Mouse (Mus musculus) limb, embryonic 12.5 days (tissue): ENCODE data around the gene Cryba4. TPM values are rescaled to one million over a fixed set of nuclear protein-coding genes. Genes with fewer than 3 reads are reported as not detected.

ENCODE experiments used
- ATAC-seq: fragments of 200-750 bp; cut with Nextera tagmentation; 2 replicates; pipeline ENCODE4 v1.8.0; 2017; ENCODE audit warnings: low read depth, moderate TSS enrichment; ENCODE audit not compliant: insufficient number of reproducible peaks, insufficient read depth, low FRiP score, low TSS enrichment
- H3K27ac ChIP-seq: fragments of 300-500 bp; sonication (generic); 2 replicates; pipeline ENCODE4 v1.5.1; 2016; ENCODE audit warnings: mild to moderate bottlenecking, moderate library complexity
- H3K27me3 ChIP-seq: fragments of 300-500 bp; sonication (generic); 2 replicates; pipeline ENCODE4 v1.6.1; 2016; ENCODE audit warnings: mild to moderate bottlenecking, moderate library complexity
- H3K36me3 ChIP-seq: fragments of 300-500 bp; sonication (generic); 2 replicates; pipeline ENCODE4 v1.6.1; 2016; ENCODE audit warnings: mild to moderate bottlenecking, moderate library complexity
- H3K4me1 ChIP-seq: fragments of 300-500 bp; sonication (generic); replicated peaks from 2 replicates; pipeline ENCODE4 v1.6.1; 2016
- H3K4me2 ChIP-seq: fragments of 300-500 bp; sonication (generic); 2 replicates; pipeline ENCODE4 v1.6.1; 2016; ENCODE audit warnings: mild to moderate bottlenecking, moderate library complexity
- H3K4me3 ChIP-seq: fragments of 300-500 bp; sonication (generic); replicated peaks from 2 replicates; pipeline ENCODE4 v1.5.1; 2016; ENCODE audit warnings: mild to moderate bottlenecking
- H3K9ac ChIP-seq: fragments of 300-500 bp; sonication (generic); replicated peaks from 2 replicates; pipeline ENCODE4 v1.6.1; 2016; ENCODE audit warnings: mild to moderate bottlenecking, moderate library complexity
- H3K9me3 ChIP-seq: fragments of 300-500 bp; sonication (generic); 2 replicates; pipeline ENCODE4 v1.6.1; 2016; ENCODE audit warnings: mild to moderate bottlenecking, moderate library complexity
- WGBS: fragments of 180-500 bp; shearing (Covaris S2); methylation state at CpG from one replicate; pipeline ENCODE4 v1.1.7; 2016; 5-methylcytosine and 5-hydroxymethylcytosine counted together
- polyA plus RNA-seq: library from polyadenylated mRNA; unstranded; fragments of >200 nt; fragmentation: Nextera tagmentation; extraction: Ambion mirVana; gene quantifications from 2 replicates; pipeline ENCODE4 v1.2.1, GENCODE M21; 2016

The Cryba4 gene
- polyA plus RNA-seq: 0.59 and 0.64 TPM in 2 replicates

DNA sequence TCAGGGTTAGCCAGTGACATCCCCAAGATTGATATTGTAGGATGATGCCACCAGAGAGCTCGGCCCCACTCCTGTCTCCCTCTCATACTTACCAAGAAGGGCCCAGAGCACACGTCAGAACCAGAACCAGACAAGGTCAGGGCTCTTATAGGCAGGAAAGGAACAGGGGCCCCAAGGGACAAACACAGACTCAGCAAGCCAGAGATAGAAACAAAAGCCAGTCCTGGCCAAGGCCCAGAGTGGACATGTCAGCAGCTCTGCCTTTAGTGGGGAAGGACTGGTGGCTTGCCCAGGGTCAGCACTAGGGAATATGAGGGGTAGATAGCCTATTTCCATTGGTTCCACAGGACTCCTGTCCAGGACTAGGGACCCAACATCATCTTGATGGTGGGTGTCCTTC lies at the start of gene Cryba4:
Gene Cryba4 (minus strand): TSS at position 119 of the 400 bp plus-strand sequence.
- ATAC-seq: no peak
- Histone ChIP-seq H3K4me3 (no peak within 1 kb of the TSS), H3K4me1 (peaks cover 25% of the 10 kb centered on the region), H3K27me3 (peaks cover 54% of the 10 kb centered on the region), H3K27ac (no peak within 1 kb of the TSS), H3K9ac (no peak within 1 kb of the TSS), H3K36me3 (no peaks in the 10 kb centered on the region), H3K9me3 (no peaks in the 10 kb centered on the region), H3K4me2 (no peak within 1 kb of the TSS)
- WGBS: 83% methylated on average over 2 of the region's 2 CpGs

DNA sequence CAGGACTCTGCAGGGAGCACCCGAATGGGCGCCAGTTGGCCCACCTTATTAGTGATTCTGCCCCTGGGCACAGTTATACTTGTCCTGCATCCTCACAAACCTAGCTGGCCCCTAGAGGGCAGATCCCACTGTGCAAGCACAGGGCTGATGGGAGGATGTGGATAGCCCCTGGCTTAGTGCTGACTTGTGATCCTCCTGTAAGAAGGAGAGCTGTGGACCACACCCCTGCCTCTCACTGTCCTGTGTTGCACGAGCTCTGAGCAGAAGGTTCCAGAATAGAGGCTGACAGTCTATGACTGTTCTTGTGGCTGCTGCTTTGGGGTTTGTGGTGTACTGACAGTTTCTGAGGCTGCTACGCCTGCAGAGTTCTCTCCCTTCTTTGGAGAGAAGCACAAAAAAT lies 49.4 kb upstream of the Cryba4 start:
- H3K27ac ChIP-seq: no peak overlapping the region
- peaks cover 15% of the 10 kb centered on the region; the same call in 1 of the 2 replicates for H3K36me3 ChIP-seq
- no peak overlapping the region for H3K9ac ChIP-seq
- H3K4me2 ChIP-seq: no peak overlapping the region
- no peak for ATAC-seq
- no peaks in the 10 kb centered on the region for H3K4me1 ChIP-seq
- no peaks in the 10 kb centered on the region for H3K27me3 ChIP-seq
- H3K9me3 ChIP-seq: no peaks in the 10 kb centered on the region
- 83% methylated on average over 4 of the region's 4 CpGs for WGBS
- no peak overlapping the region for H3K4me3 ChIP-seq

DNA sequence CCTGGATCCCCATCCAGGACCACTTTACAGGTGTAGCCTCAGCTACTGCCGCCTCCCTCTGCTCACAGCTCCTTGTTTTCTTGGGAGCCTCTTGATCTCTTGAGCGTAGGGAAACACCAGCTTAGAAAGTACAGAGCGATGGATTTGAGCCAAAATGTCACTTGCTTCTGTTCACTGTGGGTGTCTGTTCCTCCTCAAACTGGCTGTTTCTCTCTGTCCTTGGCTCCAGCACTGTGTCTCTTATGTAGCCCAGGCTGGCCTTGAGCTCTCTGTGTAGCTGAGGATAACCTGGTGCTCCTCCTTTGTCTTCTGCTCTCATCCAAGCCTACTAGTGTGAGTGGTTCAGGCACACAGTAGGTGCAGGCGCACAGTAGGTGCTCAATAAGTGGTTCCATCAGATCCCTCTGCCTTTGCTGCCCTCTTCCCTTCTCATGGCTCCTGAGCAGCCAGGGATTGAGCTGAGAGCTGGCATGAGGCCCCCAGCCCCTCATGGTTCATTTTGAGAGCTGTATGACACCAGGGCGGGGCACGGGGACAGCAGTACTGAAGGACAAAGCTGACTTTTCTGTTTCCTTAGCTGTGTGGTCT lies 48.5 kb upstream of the Cryba4 start:
- no peak overlapping the region for H3K4me3 ChIP-seq
- no peak overlapping the region for H3K27ac ChIP-seq
- H3K9me3 ChIP-seq: no peaks in the 10 kb centered on the region
- no peak overlapping the region for H3K4me2 ChIP-seq
- ATAC-seq: no peak
- H3K4me1 ChIP-seq: no peaks in the 10 kb centered on the region
- peaks cover 9% of the 10 kb centered on the region; the same call in 1 of the 2 replicates for H3K36me3 ChIP-seq
- WGBS: 88% methylated on average over 6 of the region's 6 CpGs
- no peaks in the 10 kb centered on the region for H3K27me3 ChIP-seq
- H3K9ac ChIP-seq: no peak overlapping the region

DNA sequence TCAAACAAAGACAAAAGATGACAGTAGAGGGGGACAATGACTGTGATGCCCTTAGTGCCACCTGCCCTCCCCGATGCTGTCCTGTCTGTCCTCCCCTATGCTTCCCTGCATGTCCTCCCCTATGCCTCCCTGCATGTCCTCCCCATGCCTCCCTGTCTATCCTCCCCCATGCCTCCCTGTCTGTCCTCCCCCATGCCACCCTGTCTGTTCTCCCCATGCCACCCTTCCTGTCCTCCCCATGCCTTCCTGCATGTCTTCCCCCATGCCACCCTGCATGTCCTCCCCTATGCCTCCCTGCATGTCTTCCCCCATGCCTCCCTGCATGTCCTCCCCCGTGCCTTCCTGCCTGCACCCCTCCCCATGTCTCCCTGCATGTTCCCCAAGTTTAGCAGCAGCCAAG lies 47.8 kb upstream of the Cryba4 start:
- no peaks in the 10 kb centered on the region for H3K9me3 ChIP-seq
- no peak for ATAC-seq
- H3K27me3 ChIP-seq: no peaks in the 10 kb centered on the region
- no peak overlapping the region for H3K4me2 ChIP-seq
- WGBS: 93% methylated on average over 2 of the region's 2 CpGs
- peaks cover 3% of the 10 kb centered on the region; the same call in 1 of the 2 replicates for H3K4me1 ChIP-seq
- H3K9ac ChIP-seq: no peak overlapping the region
- peaks cover 4% of the 10 kb centered on the region; the same call in 1 of the 2 replicates for H3K36me3 ChIP-seq
- no peak overlapping the region for H3K27ac ChIP-seq
- H3K4me3 ChIP-seq: no peak overlapping the region

DNA sequence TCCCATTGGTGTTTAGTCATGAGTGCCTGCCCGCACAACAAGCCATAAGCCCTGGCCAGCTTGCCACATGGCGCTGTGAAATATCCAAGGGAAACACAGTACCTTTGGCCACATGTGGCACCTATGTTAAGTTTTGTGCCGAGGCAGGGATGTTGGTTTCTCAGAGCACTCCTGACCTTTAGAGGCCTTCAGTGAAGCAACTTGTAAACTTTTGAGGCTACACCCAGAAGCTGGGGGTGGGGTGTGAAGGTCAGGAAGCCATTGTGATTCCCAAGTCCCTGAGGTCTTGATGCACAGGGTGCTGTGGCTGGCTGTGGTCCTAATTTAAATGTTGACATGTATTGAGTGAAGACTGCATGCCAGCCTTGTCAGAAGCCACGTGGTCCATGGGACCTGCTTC lies 47.1 kb upstream of the Cryba4 start:
- no peak for ATAC-seq
- Histone ChIP-seq H3K4me1 (peaks cover 10% of the 10 kb centered on the region), H3K9ac (no peak overlapping the region), H3K9me3 (no peaks in the 10 kb centered on the region), H3K4me2 (no peak overlapping the region), H3K27me3 (no peaks in the 10 kb centered on the region), H3K36me3 (0 out of 2 replicates have a peak, but pooled peaks cover 4% of the 10 kb centered on the region), H3K27ac (0 out of 2 replicates have a peak overlapping the region, but pooled peaks have one; percentile 17), H3K4me3 (no peak overlapping the region)
- WGBS: 81% methylated on average over 4 of the region's 4 CpGs

DNA sequence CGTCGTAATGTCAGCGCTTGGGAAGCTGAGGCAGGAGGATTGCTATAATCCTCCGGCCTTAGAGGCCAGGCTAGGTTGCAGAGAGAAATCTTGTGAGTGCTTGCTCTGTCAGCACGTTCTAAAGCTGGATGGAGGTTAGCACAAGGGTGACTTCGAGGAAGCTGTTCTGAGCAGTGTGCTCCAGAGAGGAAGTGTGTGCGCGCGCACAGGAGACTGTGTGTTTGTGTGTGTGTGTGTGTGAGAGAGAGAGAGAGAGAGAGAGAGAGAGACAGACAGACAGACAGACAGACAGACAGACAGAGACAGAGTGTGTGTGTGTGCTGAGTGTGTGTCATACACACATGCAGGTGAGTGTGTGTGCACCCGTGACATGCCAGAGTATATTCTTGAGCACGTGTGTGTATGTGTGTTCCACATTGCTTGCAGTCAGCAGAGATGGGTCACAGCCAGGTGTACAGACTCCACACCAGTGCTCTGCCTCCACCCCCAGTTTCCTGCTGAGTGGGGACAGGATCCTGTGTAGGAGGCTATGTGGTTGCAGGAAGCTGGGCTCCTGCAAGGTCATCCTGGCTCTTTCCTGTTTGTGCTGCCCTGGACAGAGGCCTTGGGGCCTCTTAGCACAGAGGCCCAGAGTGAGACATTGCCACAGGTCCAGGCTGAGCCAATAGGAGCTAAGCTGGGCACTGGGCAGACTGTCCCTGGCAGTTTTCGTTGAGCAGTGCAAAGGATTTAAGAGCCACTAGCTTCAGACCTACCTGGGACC lies 46.1 kb upstream of the Cryba4 start:
- H3K27ac ChIP-seq: 0 out of 2 replicates have a peak overlapping the region, but pooled peaks have one; percentile 17
- H3K4me2 ChIP-seq: no peak overlapping the region
- H3K36me3 ChIP-seq: no peaks in the 10 kb centered on the region
- peaks cover 10% of the 10 kb centered on the region for H3K4me1 ChIP-seq
- WGBS: 87% methylated on average over 12 of the region's 12 CpGs
- no peaks in the 10 kb centered on the region for H3K27me3 ChIP-seq
- no peak overlapping the region for H3K9ac ChIP-seq
- H3K4me3 ChIP-seq: no peak overlapping the region
- H3K9me3 ChIP-seq: no peaks in the 10 kb centered on the region
- 0 out of 2 replicates have a peak, but pooled peaks have one; percentile 57 for ATAC-seq

- 80% methylated on average over 2 of the region's 2 CpGs for whole genome bisulfite sequencing
- no peak overlapping the region for H3K4me2 ChIP-seq
- H3K36me3 ChIP-seq: no peaks in the 10 kb centered on the region
- no peak overlapping the region for H3K9ac ChIP-seq
- ATAC-seq: no peak
- H3K9me3 ChIP-seq: no peaks in the 10 kb centered on the region
- no peaks in the 10 kb centered on the region for H3K27me3 ChIP-seq
- no peak overlapping the region for H3K4me3 ChIP-seq
- H3K4me1 ChIP-seq: peaks cover 10% of the 10 kb centered on the region
- H3K27ac ChIP-seq: no peak overlapping the region
Measured at GRCm38 (mm10) chr5:112297257-112297656, 44.9 kb upstream of the Cryba4 start.

- peaks cover 10% of the 10 kb centered on the region for H3K4me1 ChIP-seq
- H3K36me3 ChIP-seq: no peaks in the 10 kb centered on the region
- no peak overlapping the region for H3K27ac ChIP-seq
- H3K9me3 ChIP-seq: no peaks in the 10 kb centered on the region
- ATAC-seq: no peak
- WGBS: 78% methylated on average over 6 of the region's 6 CpGs
- H3K4me3 ChIP-seq: no peak overlapping the region
- H3K9ac ChIP-seq: no peak overlapping the region
- no peak overlapping the region for H3K4me2 ChIP-seq
- no peaks in the 10 kb centered on the region for H3K27me3 ChIP-seq
Measured at GRCm38 (mm10) chr5:112296404-112297181, 44.3 kb upstream of the Cryba4 start.

- no peaks in the 10 kb centered on the region for H3K27me3 ChIP-seq
- H3K4me1 ChIP-seq: peaks cover 10% of the 10 kb centered on the region
- H3K36me3 ChIP-seq: no peaks in the 10 kb centered on the region
- no peak for ATAC-seq
- H3K9me3 ChIP-seq: no peaks in the 10 kb centered on the region
- no peak overlapping the region for H3K9ac ChIP-seq
- H3K4me2 ChIP-seq: no peak overlapping the region
- WGBS: 66% methylated on average over 8 of the region's 8 CpGs
- H3K27ac ChIP-seq: no peak overlapping the region
- H3K4me3 ChIP-seq: no peak overlapping the region
Measured at GRCm38 (mm10) chr5:112295564-112295963, 43.2 kb upstream of the Cryba4 start.

GRCm38 (mm10) chr5:112295162-112295561 lies 42.8 kb upstream of the Cryba4 start:
- WGBS: 49% methylated on average over 8 of the region's 8 CpGs
- Histone ChIP-seq H3K4me2 (no peak overlapping the region), H3K9me3 (no peaks in the 10 kb centered on the region), H3K9ac (no peak overlapping the region), H3K4me1 (peaks cover 10% of the 10 kb centered on the region), H3K4me3 (no peak overlapping the region), H3K36me3 (no peaks in the 10 kb centered on the region), H3K27me3 (no peaks in the 10 kb centered on the region), H3K27ac (no peak overlapping the region)
- no peak for ATAC-seq

GRCm38 (mm10) chr5:112294696-112295095 lies 42.4 kb upstream of the Cryba4 start:
- H3K4me1 ChIP-seq: peaks cover 10% of the 10 kb centered on the region
- H3K9ac ChIP-seq: no peak overlapping the region
- H3K27me3 ChIP-seq: no peaks in the 10 kb centered on the region
- no peaks in the 10 kb centered on the region for H3K9me3 ChIP-seq
- no peaks in the 10 kb centered on the region for H3K36me3 ChIP-seq
- 75% methylated on average over 4 of the region's 4 CpGs for WGBS
- H3K4me3 ChIP-seq: no peak overlapping the region
- ATAC-seq: no peak
- no peak overlapping the region for H3K4me2 ChIP-seq
- no peak overlapping the region for H3K27ac ChIP-seq
